Mouse (Mus musculus) hindbrain, embryonic 14.5 days (tissue): ENCODE measurements around the gene Il11. TPM values are rescaled to one million over a fixed set of nuclear protein-coding genes. Genes with fewer than 3 reads are reported as not detected.
"Not testable (repeated sequence)": the region's sequence is repeated elsewhere in the genome, so short reads cannot be mapped to it uniquely, and the experiment has no call there.

Experiments used
- ATAC-seq: fragments of 200-750 bp; cut with Nextera tagmentation; 2 replicates; pipeline ENCODE4 v1.8.0; 2017; ENCODE audit warnings: moderate number of reproducible peaks, mild to moderate bottlenecking, moderate TSS enrichment, moderate library complexity; ENCODE audit not compliant: low FRiP score
- DNase-seq: peaks from one replicate; pipeline ENCODE4 v3.0.0-alpha.2; 2015; ENCODE audit warnings: low spot score
- H3K27ac ChIP-seq: fragments of 300-500 bp; sonication (generic); 2 replicates; pipeline ENCODE4 v1.5.1; 2014; ENCODE audit warnings: mild to moderate bottlenecking, moderate library complexity
- H3K27me3 ChIP-seq: fragments of 300-500 bp; sonication (generic); 2 replicates; pipeline ENCODE4 v1.6.1; 2014; ENCODE audit warnings: mild to moderate bottlenecking, low read length, mixed read lengths; ENCODE audit not compliant: control insufficient read depth, insufficient read depth
- H3K36me3 ChIP-seq: fragments of 300-500 bp; sonication (generic); replicated peaks from 2 replicates; pipeline ENCODE4 v1.6.1; 2014; ENCODE audit not compliant: control insufficient read depth, insufficient read depth
- H3K4me1 ChIP-seq: fragments of 300-500 bp; sonication (generic); replicated peaks from 2 replicates; pipeline ENCODE4 v1.6.1; 2014; ENCODE audit warnings: antibody characterized with exemption, low read length, mixed read lengths; ENCODE audit not compliant: control insufficient read depth, insufficient read depth
- H3K4me2 ChIP-seq: fragments of 300-500 bp; sonication (generic); replicated peaks from 2 replicates; pipeline ENCODE4 v1.6.1; 2014; ENCODE audit warnings: mild to moderate bottlenecking, moderate library complexity
- H3K4me3 ChIP-seq: fragments of 300-500 bp; sonication (generic); replicated peaks from 2 replicates; pipeline ENCODE4 v1.5.1; 2014; ENCODE audit warnings: mild to moderate bottlenecking, low read length
- H3K9ac ChIP-seq: fragments of 300-500 bp; sonication (generic); 2 replicates; pipeline ENCODE4 v1.6.1; 2014
- H3K9me3 ChIP-seq: fragments of 300-500 bp; sonication (generic); 2 replicates; pipeline ENCODE4 v1.6.1; 2016; ENCODE audit warnings: low read length; ENCODE audit not compliant: control insufficient read depth
- WGBS: fragments of 180-500 bp; shearing (Covaris S2); extraction: QIAGEN DNeasy Blood & Tissue Kit; methylation state at CpG from one replicate; pipeline ENCODE4 v1.1.7; 2014; 5-methylcytosine and 5-hydroxymethylcytosine counted together
- polyA plus RNA-seq: library from polyadenylated mRNA; unstranded; fragments of >200 nt; fragmentation: Nextera tagmentation; extraction: Ambion mirVana; gene quantifications from 2 replicates; pipeline ENCODE4 v1.2.1, GENCODE M21; 2014

Gene Il11
- polyA plus RNA-seq, 1 experiment from 2014 or later, result 0.41 TPM

- no peak for DNase-seq
- peak overlapping the region; percentile 95 for H3K27ac ChIP-seq
- H3K36me3 ChIP-seq, result peaks cover 32% of the 10 kb centered on the region
- peaks cover 21% of the 10 kb centered on the region for H3K4me1 ChIP-seq
- H3K27me3 ChIP-seq, result no peaks in the 10 kb centered on the region
- no peaks in the 10 kb centered on the region for H3K9me3 ChIP-seq
- H3K9ac ChIP-seq, result peak overlapping the region; percentile 94
- peak overlapping the region; percentile 86 for H3K4me3 ChIP-seq
- no peak; the same call in 1 of the 2 replicates for ATAC-seq
- under 1% methylated on average over 20 of the region's 36 CpGs for WGBS
- H3K4me2 ChIP-seq, result peak overlapping the region; percentile 91
Observed at GRCm38 (mm10) chr7:4811842-4812302, 29.2 kb upstream of the Il11 start.

GRCm38 (mm10) chr7:4811131-4811530 is 28.5 kb upstream of the Il11 start:
- H3K9me3 ChIP-seq, ATAC-seq, H3K27me3 ChIP-seq, DNase-seq: not testable (repeated sequence)
- peak overlapping the region; percentile 95 for H3K27ac ChIP-seq
- H3K9ac ChIP-seq, result peak overlapping the region; percentile 94
- H3K36me3 ChIP-seq, result peaks cover 39% of the 10 kb centered on the region
- H3K4me1 ChIP-seq, result peaks cover 21% of the 10 kb centered on the region
- H3K4me2 ChIP-seq, result peak overlapping the region; percentile 91
- peak overlapping the region; percentile 86 for H3K4me3 ChIP-seq
- 45% methylated on average over 10 of the region's 10 CpGs for WGBS

GRCm38 (mm10) chr7:4806716-4807115 is 24.1 kb upstream of the Il11 start:
- no peaks in the 10 kb centered on the region for H3K27me3 ChIP-seq
- H3K4me3 ChIP-seq, result no peak overlapping the region
- no peak overlapping the region for H3K9ac ChIP-seq
- ATAC-seq (no peak), DNase-seq (peak; percentile 73)
- H3K4me2 ChIP-seq, result no peak overlapping the region
- peaks cover 14% of the 10 kb centered on the region for H3K4me1 ChIP-seq
- 93% methylated on average over 7 of the region's 7 CpGs for WGBS
- peaks cover 52% of the 10 kb centered on the region for H3K36me3 ChIP-seq
- H3K27ac ChIP-seq, result no peak overlapping the region
- H3K9me3 ChIP-seq, result no peaks in the 10 kb centered on the region

- no peak for DNase-seq
- no peak for ATAC-seq
- Histone ChIP-seq H3K27me3 (no peaks in the 10 kb centered on the region), H3K27ac (no peak overlapping the region), H3K4me3 (no peak overlapping the region), H3K36me3 (peaks cover 39% of the 10 kb centered on the region), H3K4me2 (no peak overlapping the region), H3K4me1 (no peaks in the 10 kb centered on the region), H3K9ac (no peak overlapping the region), H3K9me3 (no peaks in the 10 kb centered on the region)
Observed at GRCm38 (mm10) chr7:4802247-4802646, 19.6 kb upstream of the Il11 start.

- Histone ChIP-seq H3K9me3 (no peaks in the 10 kb centered on the region), H3K4me3 (no peak overlapping the region), H3K36me3 (peaks cover 51% of the 10 kb centered on the region), H3K4me2 (no peak overlapping the region), H3K27me3 (no peaks in the 10 kb centered on the region), H3K9ac (no peak overlapping the region), H3K27ac (no peak overlapping the region), H3K4me1 (peaks cover 8% of the 10 kb centered on the region; the same call in 1 of the 2 replicates)
- 73% methylated on average over 7 of the region's 7 CpGs for WGBS
- DNase-seq, result peak; percentile 59
- ATAC-seq, result no peak
Observed at GRCm38 (mm10) chr7:4795767-4796433, 13.2 kb upstream of the Il11 start.

GRCm38 (mm10) chr7:4794631-4795168 is 12.0 kb upstream of the Il11 start:
- no peaks in the 10 kb centered on the region for H3K9me3 ChIP-seq
- DNase-seq (no peak), ATAC-seq (no peak)
- H3K27me3 ChIP-seq, result 0 out of 2 replicates have a peak, but pooled peaks cover 2% of the 10 kb centered on the region
- WGBS, result 92% methylated on average over 3 of the region's 3 CpGs
- H3K4me2 ChIP-seq, result no peak overlapping the region
- H3K4me1 ChIP-seq, result peaks cover 8% of the 10 kb centered on the region; the same call in 1 of the 2 replicates
- H3K4me3 ChIP-seq, result no peak overlapping the region
- H3K9ac ChIP-seq, result no peak overlapping the region
- peaks cover 51% of the 10 kb centered on the region for H3K36me3 ChIP-seq
- no peak overlapping the region for H3K27ac ChIP-seq

- 41% methylated on average over 4 of the region's 4 CpGs for WGBS
- Histone ChIP-seq H3K4me2 (peak overlapping the region; percentile 76), H3K27ac (no peak overlapping the region), H3K27me3 (0 out of 2 replicates have a peak, but pooled peaks cover 2% of the 10 kb centered on the region), H3K9me3 (no peaks in the 10 kb centered on the region), H3K36me3 (peaks cover 49% of the 10 kb centered on the region), H3K9ac (peak overlapping the region; percentile 96), H3K4me1 (peaks cover 10% of the 10 kb centered on the region), H3K4me3 (peak overlapping the region; percentile 90)
- ATAC-seq, result no peak
- no peak for DNase-seq
Observed at GRCm38 (mm10) chr7:4793674-4794073, 11.0 kb upstream of the Il11 start.

GRCm38 (mm10) chr7:4793248-4793647 is 10.6 kb upstream of the Il11 start:
- H3K4me2 ChIP-seq, result peak overlapping the region; percentile 76
- not testable (repeated sequence) for H3K9me3 ChIP-seq, ATAC-seq, H3K27me3 ChIP-seq, DNase-seq
- peak overlapping the region; percentile 92 for H3K27ac ChIP-seq
- peaks cover 15% of the 10 kb centered on the region for H3K4me1 ChIP-seq
- peak overlapping the region; percentile 96 for H3K9ac ChIP-seq
- H3K36me3 ChIP-seq, result peaks cover 44% of the 10 kb centered on the region
- 1% methylated on average over 31 of the region's 31 CpGs for WGBS
- peak overlapping the region; percentile 90 for H3K4me3 ChIP-seq

GRCm38 (mm10) chr7:4792278-4793212 is 9.9 kb upstream of the Il11 start, which contains the start of gene Rpl28:
Rpl28 (plus strand) TSS chr7:4792874.
- ATAC-seq, result peak; percentile 90
- 1% methylated on average over 54 of the region's 54 CpGs for WGBS
- peaks cover 38% of the 10 kb centered on the region for H3K36me3 ChIP-seq
- H3K4me2 ChIP-seq, result peak within 1 kb of the TSS; percentile 76
- peak within 1 kb of the TSS; percentile 96 for H3K9ac ChIP-seq
- H3K4me1 ChIP-seq, result peaks cover 16% of the 10 kb centered on the region
- H3K4me3 ChIP-seq, result peak within 1 kb of the TSS; percentile 90
- H3K27ac ChIP-seq, result peak within 1 kb of the TSS; percentile 92
- 0 out of 2 replicates have a peak, but pooled peaks cover 8% of the 10 kb centered on the region for H3K27me3 ChIP-seq
- peak; percentile 96 for DNase-seq
- no peaks in the 10 kb centered on the region for H3K9me3 ChIP-seq
